Mouse (Mus musculus) kidney, embryonic 16.5 days (tissue): ENCODE data around the gene Dnmt3a. TPM values are rescaled to one million over a fixed set of nuclear protein-coding genes. Genes with fewer than 3 reads are reported as not detected.

Experiments used
- ATAC-seq: fragments of 200-750 bp; cut with Nextera tagmentation; 2 replicates; pipeline ENCODE4 v1.8.0; 2017; ENCODE audit warnings: moderate TSS enrichment; ENCODE audit not compliant: low FRiP score, low TSS enrichment
- H3K27ac ChIP-seq: fragments of 300-500 bp; sonication (generic); 2 replicates; pipeline ENCODE4 v1.5.1; 2014; ENCODE audit warnings: low read length
- H3K27me3 ChIP-seq: fragments of 300-500 bp; sonication (generic); 2 replicates; pipeline ENCODE4 v1.6.1; 2014; ENCODE audit warnings: low read length, control low read depth, mixed read lengths; ENCODE audit not compliant: insufficient read depth
- H3K36me3 ChIP-seq: fragments of 300-500 bp; sonication (generic); 2 replicates; pipeline ENCODE4 v1.6.1; 2014; ENCODE audit warnings: low read length, control low read depth, mixed read lengths; ENCODE audit not compliant: insufficient read depth
- H3K4me1 ChIP-seq: fragments of 300-500 bp; sonication (generic); 2 replicates; pipeline ENCODE4 v1.6.1; 2014; ENCODE audit warnings: low read length, control low read depth, mixed read lengths; ENCODE audit not compliant: insufficient read depth
- H3K4me2 ChIP-seq: fragments of 300-500 bp; sonication (generic); replicated peaks from 2 replicates; pipeline ENCODE4 v1.6.1; 2014; ENCODE audit warnings: low read depth, low read length
- H3K4me3 ChIP-seq: fragments of 300-500 bp; sonication (generic); 2 replicates; pipeline ENCODE4 v1.5.1; 2014; ENCODE audit warnings: mild to moderate bottlenecking, low read length
- H3K9ac ChIP-seq: fragments of 300-500 bp; sonication (generic); replicated peaks from 2 replicates; pipeline ENCODE4 v1.6.1; 2014; ENCODE audit warnings: low read length
- H3K9me3 ChIP-seq: fragments of 300-500 bp; sonication (generic); 2 replicates; pipeline ENCODE4 v1.6.1; 2016; ENCODE audit warnings: low read length, control low read depth
- WGBS: fragments of 180-500 bp; shearing (Covaris S2); extraction: QIAGEN DNeasy Blood & Tissue Kit; methylation state at CpG from one replicate; pipeline ENCODE4 v1.1.7; 2014; 5-methylcytosine and 5-hydroxymethylcytosine counted together
- polyA plus RNA-seq: library from polyadenylated mRNA; unstranded; fragments of >200 nt; fragmentation: Nextera tagmentation; extraction: Ambion mirVana; gene quantifications from 2 replicates; pipeline ENCODE4 v1.2.1, GENCODE M21; 2015

Dnmt3a gene
- polyA plus RNA-seq, 1 experiment from 2014 or later: 88.1 TPM

DNA sequence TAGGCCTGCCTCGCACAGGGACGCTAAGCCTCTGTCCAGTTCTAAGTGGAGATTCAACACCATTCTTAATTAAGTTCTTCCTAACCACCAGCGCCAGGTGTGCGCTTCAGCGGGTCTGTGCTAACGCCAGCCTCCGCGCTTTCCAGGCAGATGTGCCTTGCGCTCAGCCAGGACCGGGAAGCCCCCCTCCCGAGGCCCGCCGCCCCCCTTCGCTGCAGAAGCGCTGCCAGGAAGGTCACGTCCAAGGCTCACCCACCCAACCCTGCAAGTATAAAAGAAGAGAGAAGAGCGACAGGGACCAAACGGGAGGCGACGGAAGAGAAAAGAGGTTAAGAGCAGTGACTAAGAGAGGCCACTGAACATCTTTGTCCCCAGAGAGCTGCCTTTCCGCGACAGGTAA, 148.8 kb downstream of the Dnmt3a start, which contains the start of gene Pomc:
TSS of gene Pomc (plus strand) at position 301 of the 400 bp plus-strand sequence.
- Histone ChIP-seq H3K36me3 (no peaks in the 10 kb centered on the region), H3K4me3 (no peak within 1 kb of the TSS), H3K4me1 (peaks cover 2% of the 10 kb centered on the region; the same call in 1 of the 2 replicates), H3K27me3 (peaks cover 9% of the 10 kb centered on the region), H3K9ac (no peak within 1 kb of the TSS), H3K4me2 (no peak within 1 kb of the TSS), H3K27ac (no peak within 1 kb of the TSS), H3K9me3 (no peaks in the 10 kb centered on the region)
- no peak for ATAC-seq
- WGBS: 25% methylated on average over 22 of the region's 22 CpGs

DNA sequence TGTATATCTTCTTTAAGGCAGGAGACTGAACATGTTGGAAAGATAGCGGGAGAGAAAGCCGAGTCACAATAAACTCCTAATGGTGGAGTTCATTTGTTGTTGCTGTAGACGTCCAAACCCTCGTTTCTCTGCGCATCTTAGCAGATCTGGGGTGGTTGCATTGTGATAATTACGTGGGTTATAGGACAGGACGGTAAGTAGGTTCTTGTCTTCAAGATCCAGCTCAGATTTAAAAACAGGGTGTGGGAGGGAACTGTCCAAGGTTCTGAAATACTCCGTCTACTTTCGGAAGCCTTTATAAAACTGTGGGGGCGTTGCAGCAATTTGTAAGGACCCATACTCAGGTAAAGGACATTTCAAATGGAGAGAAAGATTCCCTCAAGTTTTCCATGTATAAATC, 149.6 kb downstream of the Dnmt3a start:
- Histone ChIP-seq H3K4me3 (no peak overlapping the region), H3K9ac (no peak overlapping the region), H3K36me3 (no peaks in the 10 kb centered on the region), H3K27me3 (peaks cover 9% of the 10 kb centered on the region), H3K27ac (no peak overlapping the region), H3K4me2 (no peak overlapping the region), H3K9me3 (no peaks in the 10 kb centered on the region), H3K4me1 (peaks cover 7% of the 10 kb centered on the region)
- no peak for ATAC-seq
- WGBS: 26% methylated on average over 10 of the region's 10 CpGs

DNA sequence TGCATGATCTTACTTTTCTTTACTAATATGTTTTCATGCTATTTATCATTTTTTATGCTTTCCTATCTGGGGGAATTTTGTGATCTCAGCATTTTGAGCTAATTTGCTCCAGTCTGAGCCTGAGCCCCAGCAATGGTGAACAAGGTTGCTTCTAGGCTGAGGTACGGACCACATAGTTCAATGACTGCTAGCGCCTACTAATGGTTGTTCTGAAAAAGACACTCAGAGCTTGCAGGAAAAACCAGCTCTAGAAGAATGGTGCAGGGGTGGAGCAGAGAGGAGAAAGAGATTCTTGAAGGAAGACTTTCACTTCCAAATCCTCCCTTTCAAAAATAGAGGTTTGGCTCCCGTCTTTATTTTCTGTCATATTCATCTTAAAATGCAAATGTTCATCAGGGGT, 150.5 kb downstream of the Dnmt3a start:
- Histone ChIP-seq H3K9me3 (no peaks in the 10 kb centered on the region), H3K4me3 (no peak overlapping the region), H3K27ac (no peak overlapping the region), H3K36me3 (no peaks in the 10 kb centered on the region), H3K4me2 (no peak overlapping the region), H3K9ac (no peak overlapping the region), H3K27me3 (peaks cover 9% of the 10 kb centered on the region), H3K4me1 (peaks cover 12% of the 10 kb centered on the region)
- ATAC-seq: no peak
- 18% methylated on average over 3 of the region's 3 CpGs for WGBS

DNA sequence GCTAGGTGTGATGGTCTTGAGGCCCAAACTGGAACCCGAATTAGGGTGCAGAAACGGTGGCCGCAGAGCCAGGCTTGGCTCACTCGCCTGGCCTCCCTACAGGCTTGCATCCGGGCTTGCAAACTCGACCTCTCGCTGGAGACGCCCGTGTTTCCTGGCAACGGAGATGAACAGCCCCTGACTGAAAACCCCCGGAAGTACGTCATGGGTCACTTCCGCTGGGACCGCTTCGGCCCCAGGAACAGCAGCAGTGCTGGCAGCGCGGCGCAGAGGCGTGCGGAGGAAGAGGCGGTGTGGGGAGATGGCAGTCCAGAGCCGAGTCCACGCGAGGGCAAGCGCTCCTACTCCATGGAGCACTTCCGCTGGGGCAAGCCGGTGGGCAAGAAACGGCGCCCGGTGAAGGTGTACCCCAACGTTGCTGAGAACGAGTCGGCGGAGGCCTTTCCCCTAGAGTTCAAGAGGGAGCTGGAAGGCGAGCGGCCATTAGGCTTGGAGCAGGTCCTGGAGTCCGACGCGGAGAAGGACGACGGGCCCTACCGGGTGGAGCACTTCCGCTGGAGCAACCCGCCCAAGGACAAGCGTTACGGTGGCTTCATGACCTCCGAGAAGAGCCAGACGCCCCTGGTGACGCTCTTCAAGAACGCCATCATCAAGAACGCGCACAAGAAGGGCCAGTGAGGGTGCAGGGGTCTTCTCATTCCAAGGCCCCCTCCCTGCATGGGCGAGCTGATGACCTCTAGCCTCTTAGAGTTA, 154.2 kb downstream of the Dnmt3a start:
- H3K4me3 ChIP-seq: peak overlapping the region; percentile 62
- H3K9ac ChIP-seq: peak overlapping the region; percentile 86
- H3K36me3 ChIP-seq: no peaks in the 10 kb centered on the region
- H3K4me1 ChIP-seq: peaks cover 12% of the 10 kb centered on the region
- WGBS: 2% methylated on average over 53 of the region's 53 CpGs
- peak overlapping the region; percentile 91 for H3K27ac ChIP-seq
- ATAC-seq: peak; percentile 96
- H3K9me3 ChIP-seq: no peaks in the 10 kb centered on the region
- H3K4me2 ChIP-seq: peak overlapping the region; percentile 91
- H3K27me3 ChIP-seq: peaks cover 3% of the 10 kb centered on the region

DNA sequence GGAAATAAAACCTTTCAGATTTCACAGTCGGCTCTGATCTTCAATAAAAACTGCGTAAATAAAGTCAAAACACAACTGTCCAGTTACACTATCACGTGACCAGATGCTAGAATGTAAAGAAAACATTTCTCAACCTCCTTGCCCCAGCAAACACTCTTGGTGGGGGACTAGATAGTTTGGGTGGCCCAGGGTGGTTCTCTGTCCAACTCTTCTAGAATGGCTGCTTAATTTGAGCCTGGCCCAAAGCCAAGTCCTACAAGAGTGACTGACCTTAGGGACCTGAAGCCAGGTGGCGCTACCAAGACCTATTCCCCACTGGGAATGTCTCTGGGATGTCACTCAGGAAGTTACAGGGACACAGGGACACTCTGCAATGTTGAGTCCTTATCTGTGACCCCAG, 154.7 kb downstream of the Dnmt3a start:
- H3K36me3 ChIP-seq: no peaks in the 10 kb centered on the region
- peaks cover 12% of the 10 kb centered on the region for H3K4me1 ChIP-seq
- H3K9me3 ChIP-seq: no peaks in the 10 kb centered on the region
- H3K27ac ChIP-seq: peak overlapping the region; percentile 91; the same call in 1 of the 2 replicates
- H3K27me3 ChIP-seq: no peaks in the 10 kb centered on the region
- H3K9ac ChIP-seq: peak overlapping the region; percentile 86
- peak overlapping the region; percentile 62 for H3K4me3 ChIP-seq
- 51% methylated on average over 4 of the region's 4 CpGs for WGBS
- peak overlapping the region; percentile 91 for H3K4me2 ChIP-seq
- ATAC-seq: no peak

Other genes with a start within 250 kb of the Dnmt3a start
- gene Dtnb, start 233.6 kb upstream of the Dnmt3a start, polyA plus RNA-seq: 40.7 and 45.5 TPM in 2 replicates
- 2.5 and 2.7 TPM in 2 replicates for gene Pomc, start 148.9 kb downstream of the Dnmt3a start, polyA plus RNA-seq
- 3.4 and 3.9 TPM in 2 replicates for gene Efr3b, start 232.9 kb downstream of the Dnmt3a start, polyA plus RNA-seq